Mouse (Mus musculus): ENCODE results near the gene Mall. TPM values are rescaled to one million over a fixed set of nuclear protein-coding genes. Genes with fewer than 3 reads are reported as not detected.
A peak's percentile ranks its signal among the peaks of the same experiment; 100 is the strongest.

Gene Mall
- polyA plus RNA-seq, 1 experiment from 2014 or later = 0.82 TPM

- no peaks in the 10 kb centered on the region for H3K9me3 ChIP-seq
- no peak for ATAC-seq
- peaks cover 8% of the 10 kb centered on the region for H3K27me3 ChIP-seq
- WGBS = 47% methylated on average over 2 of the region's 2 CpGs
- H3K27ac ChIP-seq = no peak overlapping the region
- H3K4me2 ChIP-seq (replicated peaks) = no peak overlapping the region
- no peaks in the 10 kb centered on the region for H3K36me3 ChIP-seq
- no peaks in the 10 kb centered on the region for H3K4me1 ChIP-seq (replicated peaks)
- no peak overlapping the region for H3K9ac ChIP-seq (replicated peaks)
- no peak overlapping the region for H3K4me3 ChIP-seq (replicated peaks)
Observed at GRCm38 (mm10) chr2:127662708-127663107, 67.0 kb downstream of the Mall start.

GRCm38 (mm10) chr2:127656086-127656720 is 73.5 kb downstream of the Mall start, which contains the start of gene Mal:
TSS of gene Mal (minus strand) at chr2:127656695.
- Histone ChIP-seq H3K9me3 (no peaks in the 10 kb centered on the region), H3K9ac (replicated peaks) (peak within 1 kb of the TSS; percentile 58), H3K4me1 (replicated peaks) (peaks cover 12% of the 10 kb centered on the region), H3K4me3 (replicated peaks) (peak within 1 kb of the TSS; percentile 49), H3K36me3 (no peaks in the 10 kb centered on the region), H3K27me3 (peaks cover 59% of the 10 kb centered on the region), H3K27ac (no peak within 1 kb of the TSS), H3K4me2 (replicated peaks) (peak within 1 kb of the TSS; percentile 88)
- WGBS = under 1% methylated on average over 43 of the region's 43 CpGs
- ATAC-seq = 0 out of 2 replicates have a peak, but pooled peaks have one; percentile 17

- Histone ChIP-seq H3K4me1 (replicated peaks) (peaks cover 12% of the 10 kb centered on the region), H3K9ac (replicated peaks) (no peak overlapping the region), H3K27ac (no peak overlapping the region), H3K4me3 (replicated peaks) (peak overlapping the region; percentile 49; the same call in 1 of the 2 replicates), H3K27me3 (peaks cover 56% of the 10 kb centered on the region), H3K4me2 (replicated peaks) (peak overlapping the region; percentile 88; the same call in 1 of the 2 replicates), H3K9me3 (no peaks in the 10 kb centered on the region), H3K36me3 (no peaks in the 10 kb centered on the region)
- no peak for ATAC-seq
- 3% methylated on average over 9 of the region's 9 CpGs for WGBS
Observed at GRCm38 (mm10) chr2:127655419-127655818, 74.3 kb downstream of the Mall start.

GRCm38 (mm10) chr2:127654786-127655185 is 74.9 kb downstream of the Mall start:
- Histone ChIP-seq H3K9ac (replicated peaks) (no peak overlapping the region), H3K4me1 (replicated peaks) (peaks cover 12% of the 10 kb centered on the region), H3K27me3 (peaks cover 54% of the 10 kb centered on the region), H3K4me3 (replicated peaks) (no peak overlapping the region), H3K4me2 (replicated peaks) (no peak overlapping the region), H3K27ac (no peak overlapping the region), H3K36me3 (no peaks in the 10 kb centered on the region), H3K9me3 (no peaks in the 10 kb centered on the region)
- ATAC-seq = no peak
- 54% methylated on average over 3 of the region's 3 CpGs for WGBS

Other genes with a start within 250 kb of the Mall start
- 4.5 and 5.5 TPM in 2 replicates for gene Kcnip3, start 207.8 kb downstream of the Mall start, polyA plus RNA-seq (2015; fragmentation: Nextera tagmentation; extraction: Ambion mirVana)
- gene Prom2, start 188.5 kb downstream of the Mall start, polyA plus RNA-seq (2015; fragmentation: Nextera tagmentation; extraction: Ambion mirVana) = not detected in 2 replicates
- 7.9 and 9.8 TPM in 2 replicates for gene Zfp661, start 142.8 kb downstream of the Mall start, polyA plus RNA-seq (2015; fragmentation: Nextera tagmentation; extraction: Ambion mirVana)
- gene Mrps5, start 142.7 kb downstream of the Mall start, polyA plus RNA-seq (2015; fragmentation: Nextera tagmentation; extraction: Ambion mirVana) = 156 and 172 TPM in 2 replicates
- 0.89 and 1.4 TPM in 2 replicates for gene Mal, start 73.2 kb downstream of the Mall start, polyA plus RNA-seq (2015; fragmentation: Nextera tagmentation; extraction: Ambion mirVana)
- gene Nphp1, start 59.0 kb upstream of the Mall start, polyA plus RNA-seq (2015; fragmentation: Nextera tagmentation; extraction: Ambion mirVana) = 20.4 and 21.7 TPM in 2 replicates
- 29.5 and 32.1 TPM in 2 replicates for gene Mtln, start 62.6 kb upstream of the Mall start, polyA plus RNA-seq (2015; fragmentation: Nextera tagmentation; extraction: Ambion mirVana)
- 24.4 and 26.4 TPM in 2 replicates for gene Bub1, start 101.9 kb upstream of the Mall start, polyA plus RNA-seq (2015; fragmentation: Nextera tagmentation; extraction: Ambion mirVana)
- 0.07 TPM in 1 of 2 replicates, not detected in the other for gene Acoxl, start 108.9 kb upstream of the Mall start, polyA plus RNA-seq (2015; fragmentation: Nextera tagmentation; extraction: Ambion mirVana)

All from midbrain, embryonic 13.5 days (tissue).